Mouse (Mus musculus) E14TG2a.4 (cell line): ENCODE data around the gene Hyou1.

Experiments used
- CTCF ChIP-seq: conservative IDR thresholded peaks from 2 replicates; pipeline ENCODE4 v1.5.1; 2014; ENCODE audit warnings: low read length
- NANOG ChIP-seq: IDR thresholded peaks from 2 replicates; pipeline ENCODE4 v1.6.1; 2014; ENCODE audit warnings: borderline replicate concordance, low read length, mixed read lengths
- POU5F1 ChIP-seq: IDR thresholded peaks from 2 replicates; pipeline ENCODE4 v1.6.1; 2014; ENCODE audit warnings: low read length, borderline replicate concordance

DNA sequence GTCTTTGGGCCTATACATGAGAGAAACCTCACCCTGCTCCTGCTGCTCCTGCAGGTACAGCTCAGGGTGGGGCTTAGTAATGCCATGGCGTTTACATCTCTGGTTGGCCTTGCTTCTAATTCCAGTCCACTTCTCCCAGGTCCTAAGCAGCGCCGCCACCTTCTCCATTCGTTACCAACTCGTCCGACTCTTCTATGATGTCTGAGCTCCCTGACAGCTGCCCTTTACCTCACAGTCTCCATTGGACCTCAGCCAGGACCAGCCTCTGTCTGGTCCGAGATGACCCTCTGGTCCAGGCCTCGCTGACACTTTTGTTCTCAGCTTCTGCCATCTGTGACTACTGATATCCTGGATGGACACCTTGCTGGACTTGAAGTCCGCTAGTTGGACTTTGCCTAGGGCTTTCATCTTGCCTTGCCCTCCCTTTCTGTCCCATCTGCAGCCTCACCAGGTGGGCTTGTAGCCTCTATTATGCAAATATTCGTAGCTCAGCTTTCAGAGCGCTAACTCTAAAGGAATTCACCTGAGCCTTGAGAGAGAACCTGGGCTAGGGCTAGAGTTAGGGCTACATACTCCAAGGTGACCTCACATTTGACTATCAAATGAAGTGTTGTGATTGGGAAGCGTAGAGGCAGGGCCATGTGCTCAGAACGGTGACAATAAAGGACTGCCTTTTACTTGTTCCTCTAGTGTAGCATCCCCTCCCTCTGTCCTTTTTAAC, 46.2 kb upstream of the Hyou1 start:
- no peak for TF ChIP-seq CTCF
- peak; percentile 70; the same call in 1 of the 2 replicates for TF ChIP-seq NANOG
- TF ChIP-seq POU5F1, result peak; percentile 59; the same call in 1 of the 2 replicates
